Mouse (Mus musculus) cerebellum, adult 2 months (tissue): ENCODE measurements at regions not wholly inside any gene's neighbourhood (a gene's known extent, or its start where the extent isn't known, plus 50 kb on each side); places are given as distances from the start of the nearest gene placed in this dataset.

Experiments used
- CTCF ChIP-seq: fragments of 200-500 bp; IDR thresholded peaks from 2 replicates; pipeline ENCODE4 v1.5.1; 2011; ENCODE audit warnings: low read depth, mild to moderate bottlenecking, control low read depth, low read length, moderate library complexity, borderline replicate concordance; ENCODE audit not compliant: insufficient read depth
- POLR2A ChIP-seq: fragments of 200-500 bp; IDR thresholded peaks from 2 replicates; pipeline ENCODE4 v1.6.1; 2011; ENCODE audit warnings: low read length, control low read depth, borderline replicate concordance; ENCODE audit not compliant: insufficient read depth

- no peak for TF ChIP-seq POLR2A
- no peak for TF ChIP-seq CTCF
Measured at GRCm38 (mm10) chr7:72837992-72838655, 531.7 kb upstream of the Mctp2 start.
